Mouse (Mus musculus) cerebellum, adult 2 months (tissue): ENCODE results near the gene Ccdc185. TPM values are rescaled to one million over a fixed set of nuclear protein-coding genes. Genes with fewer than 3 reads are reported as not detected.

ENCODE experiments used
- DNase-seq, 2 experiments: peaks; one replicate each; pipeline ENCODE4 v3.0.0; 2021
- H3K27ac ChIP-seq: fragments of 200-500 bp; 2 replicates; pipeline ENCODE4 v1.5.1; 2012; ENCODE audit warnings: low read length, control low read depth, inconsistent platforms; ENCODE audit not compliant: insufficient read depth
- H3K27me3 ChIP-seq: fragments of 200-500 bp; 2 replicates; pipeline ENCODE4 v1.6.1; 2012; ENCODE audit warnings: inconsistent platforms, mild to moderate bottlenecking, low read length, moderate library complexity; ENCODE audit not compliant: control insufficient read depth, insufficient read depth
- H3K4me1 ChIP-seq: fragments of 200-500 bp; 2 replicates; pipeline ENCODE4 v1.6.1; 2011; ENCODE audit warnings: low read length; ENCODE audit not compliant: control insufficient read depth, insufficient read depth
- H3K4me3 ChIP-seq: fragments of 200-500 bp; replicated peaks from 2 replicates; pipeline ENCODE3; 2011; ENCODE audit warnings: mild to moderate bottlenecking, low read depth, low read length, control low read depth; ENCODE audit not compliant: insufficient read depth
- CTCF ChIP-seq: fragments of 200-500 bp; IDR thresholded peaks from 2 replicates; pipeline ENCODE4 v1.5.1; 2011; ENCODE audit warnings: low read depth, mild to moderate bottlenecking, control low read depth, low read length, moderate library complexity, borderline replicate concordance; ENCODE audit not compliant: insufficient read depth
- POLR2A ChIP-seq: fragments of 200-500 bp; IDR thresholded peaks from 2 replicates; pipeline ENCODE4 v1.6.1; 2011; ENCODE audit warnings: low read length, control low read depth, borderline replicate concordance; ENCODE audit not compliant: insufficient read depth
- WGBS: fragments of 180-500 bp; shearing (Covaris S2); methylation state at CpG from one replicate; pipeline ENCODE4 v1.1.7; 2018; 5-methylcytosine and 5-hydroxymethylcytosine counted together
- polyA plus RNA-seq: library from polyadenylated mRNA; depleted of rRNA; stranded (reverse); fragments of >200 nt; gene quantifications from 2 replicates; pipeline ENCODE4 v1.2.3, GENCODE M21; 2012

Ccdc185 gene
- polyA plus RNA-seq, 1 experiment: not detected

- WGBS: 34% methylated on average over 7 of the region's 7 CpGs
- no peak for DNase-seq
- H3K4me3 ChIP-seq: no peak overlapping the region
- H3K27ac ChIP-seq: no peak overlapping the region
- TF ChIP-seq POLR2A (no peak), CTCF (no peak)
- no peaks in the 10 kb centered on the region for H3K4me1 ChIP-seq
- H3K27me3 ChIP-seq: no peaks in the 10 kb centered on the region
Observed at GRCm38 (mm10) chr1:182732695-182733094, 16.3 kb downstream of the Ccdc185 start.

- no peak for TF ChIP-seq CTCF
- TF ChIP-seq POLR2A: no peak
- H3K4me1 ChIP-seq: no peaks in the 10 kb centered on the region
- H3K27me3 ChIP-seq: no peaks in the 10 kb centered on the region; the same call in 1 of the 2 replicates
- H3K4me3 ChIP-seq: no peak overlapping the region
- H3K27ac ChIP-seq: no peak overlapping the region
- WGBS: 84% methylated on average over 9 of the region's 9 CpGs
- no peak for DNase-seq
Observed at GRCm38 (mm10) chr1:182729002-182729401, 20.0 kb downstream of the Ccdc185 start.

GRCm38 (mm10) chr1:182727541-182727940 is 21.4 kb downstream of the Ccdc185 start:
- no peak overlapping the region for H3K4me3 ChIP-seq
- no peaks in the 10 kb centered on the region; the same call in 1 of the 2 replicates for H3K27me3 ChIP-seq
- DNase-seq: no peak
- H3K4me1 ChIP-seq: no peaks in the 10 kb centered on the region
- no peak overlapping the region for H3K27ac ChIP-seq
- WGBS: 26% methylated on average over 12 of the region's 12 CpGs
- TF ChIP-seq POLR2A (no peak), CTCF (no peak)

- no peak for DNase-seq
- no peak overlapping the region for H3K4me3 ChIP-seq
- no peaks in the 10 kb centered on the region for H3K4me1 ChIP-seq
- H3K27ac ChIP-seq: no peak overlapping the region
- no peaks in the 10 kb centered on the region for H3K27me3 ChIP-seq
- no peak for TF ChIP-seq POLR2A
- no peak for TF ChIP-seq CTCF
- 74% methylated on average over 6 of the region's 6 CpGs for WGBS
Observed at GRCm38 (mm10) chr1:182714236-182714935, 34.6 kb downstream of the Ccdc185 start.

- no peak for DNase-seq
- Histone ChIP-seq H3K4me3 (no peak overlapping the region), H3K27me3 (no peaks in the 10 kb centered on the region), H3K27ac (no peak overlapping the region), H3K4me1 (no peaks in the 10 kb centered on the region)
- 30% methylated on average over 7 of the region's 7 CpGs for WGBS
- TF ChIP-seq CTCF: no peak
- no peak for TF ChIP-seq POLR2A
Observed at GRCm38 (mm10) chr1:182711360-182711933, 37.5 kb downstream of the Ccdc185 start.

- WGBS: 97% methylated on average over 4 of the region's 4 CpGs
- DNase-seq: no peak
- Histone ChIP-seq H3K27ac (no peak overlapping the region), H3K4me1 (no peaks in the 10 kb centered on the region), H3K27me3 (no peaks in the 10 kb centered on the region), H3K4me3 (no peak overlapping the region)
- TF ChIP-seq CTCF (no peak), POLR2A (no peak)
Observed at GRCm38 (mm10) chr1:182707459-182707858, 41.5 kb downstream of the Ccdc185 start.

- Histone ChIP-seq H3K27ac (no peak overlapping the region), H3K27me3 (no peaks in the 10 kb centered on the region), H3K4me3 (no peak overlapping the region), H3K4me1 (no peaks in the 10 kb centered on the region)
- 55% methylated on average over 2 of the region's 2 CpGs for WGBS
- no peak for DNase-seq
- TF ChIP-seq POLR2A (no peak), CTCF (no peak)
Observed at GRCm38 (mm10) chr1:182704882-182705281, 44.1 kb downstream of the Ccdc185 start.
